17 mouse cellular contexts compared by ENCODE assay signal in genomic region chrX:103862877-103863276, GRCm38 (mm10). TPM values are rescaled to one million over a fixed set of nuclear protein-coding genes. Genes with fewer than 3 reads are reported as not detected.
"Had no signal": no experiment of that assay in that cellular context is flagged by ENCODE, and none has a peak within 500 bp of the region (broad histone marks: within the 10 kb centered on the region; RNA-seq: fewer than 3 reads in every experiment).

No protein-coding gene starts in this region.

- DNase-seq: lung, adult 2 months; lung, postnatal 14 days; lung, postnatal 36 days; right cerebral cortex, postnatal 14 days; thymus, adult 2 months; thymus, postnatal 25 days; thymus, postnatal 4 days had no signal

- H3K9ac ChIP-seq: lung, embryonic 15.5 days; midbrain, embryonic 13.5 days; midbrain, embryonic 15.5 days; neural tube, embryonic 12.5 days; stomach, embryonic 15.5 days had no signal

- H3K27me3 ChIP-seq: neural tube, embryonic 12.5 days had no signal

- H3K27ac ChIP-seq: lung, embryonic 15.5 days; macrophage; midbrain, embryonic 13.5 days; midbrain, embryonic 15.5 days; neural tube, embryonic 12.5 days; stomach, embryonic 15.5 days; stomach, postnatal 0 days had no signal

- H3K4me2 ChIP-seq: lung, embryonic 15.5 days; midbrain, embryonic 11.5 days; midbrain, embryonic 13.5 days; midbrain, embryonic 15.5 days; neural tube, embryonic 12.5 days; stomach, embryonic 15.5 days had no signal

- H3K4me1 ChIP-seq: lung, embryonic 15.5 days; midbrain, embryonic 13.5 days; midbrain, embryonic 15.5 days; neural tube, embryonic 12.5 days; stomach, embryonic 15.5 days had no signal

- H3K36me3 ChIP-seq: lung, embryonic 15.5 days; midbrain, embryonic 13.5 days; midbrain, embryonic 15.5 days; neural tube, embryonic 12.5 days; stomach, embryonic 15.5 days had no signal

- ATAC-seq: lung, postnatal 0 days; midbrain, embryonic 13.5 days; midbrain, embryonic 15.5 days had no signal

- H3K9me3 ChIP-seq: lung, embryonic 15.5 days; megakaryocyte, embryonic 14.5 days; midbrain, embryonic 13.5 days; midbrain, embryonic 15.5 days; neural tube, embryonic 12.5 days; stomach, embryonic 15.5 days had no signal

- H3K4me3 ChIP-seq: lung, embryonic 15.5 days; megakaryocyte, embryonic 14.5 days; midbrain, embryonic 13.5 days; midbrain, embryonic 15.5 days; neural tube, embryonic 12.5 days; stomach, embryonic 15.5 days had no signal

RNA-seq across cellular contexts. Expression of gene Slc16a2, which starts 41.1 kb away (rescaled TPM):
- polyA plus RNA-seq: macrophage had no signal
